Mouse (Mus musculus): Measurements from ENCODE around the gene Hacd2. TPM values are rescaled to one million over a fixed set of nuclear protein-coding genes. Genes with fewer than 3 reads are reported as not detected.

Hacd2 gene
- polyA plus RNA-seq, 1 experiment, result 70.8 TPM

GRCm38 (mm10) chr16:35154245-35154640 lies 132.0 kb downstream of the Hacd2 start:
- TF ChIP-seq CTCF (conservative IDR thresholded peaks at IDR 0.05; ENCODE audit: insufficient read depth, insufficient read length, low read depth, low read length) (no peak), POLR2A (IDR thresholded peaks at IDR 0.05; ENCODE audit: low read depth, low read length) (no peak)
- no peak overlapping the region for H3K27ac ChIP-seq (ENCODE audit: insufficient read depth, low read depth, low read length)
- WGBS, result 3% methylated on average over 29 of the region's 29 CpGs
- peak; percentile 18 for DNase-seq
- H3K36me3 ChIP-seq (ENCODE audit: control insufficient read depth, insufficient read depth, low read length), result no peaks in the 10 kb centered on the region
- H3K27me3 ChIP-seq (replicated peaks; ENCODE audit: control insufficient read depth, insufficient read depth, low read length), result peaks cover 7% of the 10 kb centered on the region
- H3K4me3 ChIP-seq (ENCODE audit: insufficient read depth, low read depth, low read length), result peak overlapping the region; percentile 38
- H3K4me1 ChIP-seq (ENCODE audit: control insufficient read depth, insufficient read depth, low read length), result no peaks in the 10 kb centered on the region

- Histone ChIP-seq H3K4me1 (ENCODE audit: control insufficient read depth, insufficient read depth, low read length) (no peaks in the 10 kb centered on the region), H3K4me3 (ENCODE audit: insufficient read depth, low read depth, low read length) (peak within 1 kb of the TSS; percentile 38), H3K27ac (ENCODE audit: insufficient read depth, low read depth, low read length) (no peak within 1 kb of the TSS), H3K36me3 (ENCODE audit: control insufficient read depth, insufficient read depth, low read length) (no peaks in the 10 kb centered on the region), H3K27me3 (replicated peaks; ENCODE audit: control insufficient read depth, insufficient read depth, low read length) (peaks cover 7% of the 10 kb centered on the region)
- peak; percentile 5 for DNase-seq
- WGBS, result 1% methylated on average over 99 of the region's 104 CpGs
- TF ChIP-seq CTCF (conservative IDR thresholded peaks at IDR 0.05; ENCODE audit: insufficient read depth, insufficient read length, low read depth, low read length), result no peak
- TF ChIP-seq POLR2A (IDR thresholded peaks at IDR 0.05; ENCODE audit: low read depth, low read length), result no peak
Observed at GRCm38 (mm10) chr16:35154641-35155390, 132.6 kb downstream of the Hacd2 start, which contains the start of gene Adcy5. Gene Adcy5, plus strand, starts transcription at chr16:35154877.

DNA sequence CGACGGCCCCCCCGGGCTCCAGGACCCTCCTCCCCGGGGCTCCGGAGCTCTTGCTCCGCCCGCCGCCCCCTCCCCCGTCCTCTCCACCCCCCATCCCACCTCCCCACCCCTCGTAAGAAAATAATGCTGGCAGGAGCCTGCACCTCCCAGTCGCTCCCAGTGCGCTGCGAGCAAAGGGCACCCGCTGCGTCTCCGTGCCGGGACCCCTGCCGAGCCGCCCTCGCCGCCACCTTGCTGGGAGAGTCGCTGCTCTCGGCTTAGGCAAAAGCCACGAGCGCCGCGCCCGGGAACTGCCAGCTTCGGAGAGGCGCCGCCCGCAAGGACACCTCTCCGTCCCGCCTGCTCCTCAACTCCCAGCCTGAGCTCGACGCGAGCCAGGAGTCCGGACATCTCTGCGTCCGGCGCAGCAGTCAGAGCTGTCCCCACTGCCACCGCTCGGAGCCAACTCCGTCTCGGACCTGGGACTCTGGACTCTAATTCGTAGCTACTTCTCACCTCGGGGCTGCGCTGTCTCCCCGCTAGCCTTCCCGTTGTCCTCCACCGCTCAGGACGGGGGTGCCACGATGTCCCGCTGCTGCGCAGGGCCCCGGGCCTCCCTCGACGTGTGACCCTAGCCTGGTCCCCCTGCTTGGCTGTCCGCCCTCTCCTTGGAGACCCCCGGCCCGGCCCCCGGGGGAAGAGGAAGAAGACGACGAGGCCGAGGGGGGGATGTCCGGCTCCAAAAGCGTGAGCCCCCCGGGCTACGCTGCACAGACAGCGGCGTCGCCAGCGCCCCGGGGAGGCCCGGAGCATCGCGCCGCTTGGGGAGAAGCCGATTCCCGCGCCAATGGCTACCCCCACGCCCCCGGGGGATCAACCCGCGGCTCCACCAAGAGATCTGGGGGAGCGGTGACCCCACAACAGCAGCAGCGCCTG lies 133.4 kb downstream of the Hacd2 start:
- peak; percentile 48 for DNase-seq
- peaks cover 7% of the 10 kb centered on the region for H3K27me3 ChIP-seq (replicated peaks; ENCODE audit: control insufficient read depth, insufficient read depth, low read length)
- no peaks in the 10 kb centered on the region for H3K4me1 ChIP-seq (ENCODE audit: control insufficient read depth, insufficient read depth, low read length)
- peak overlapping the region; percentile 38 for H3K4me3 ChIP-seq (ENCODE audit: insufficient read depth, low read depth, low read length)
- no peak for TF ChIP-seq POLR2A (IDR thresholded peaks at IDR 0.05; ENCODE audit: low read depth, low read length)
- TF ChIP-seq CTCF (conservative IDR thresholded peaks at IDR 0.05; ENCODE audit: insufficient read depth, insufficient read length, low read depth, low read length), result peak; percentile 33
- no peak overlapping the region for H3K27ac ChIP-seq (ENCODE audit: insufficient read depth, low read depth, low read length)
- H3K36me3 ChIP-seq (ENCODE audit: control insufficient read depth, insufficient read depth, low read length), result no peaks in the 10 kb centered on the region
- WGBS, result 2% methylated on average over 87 of the region's 87 CpGs

DNA sequence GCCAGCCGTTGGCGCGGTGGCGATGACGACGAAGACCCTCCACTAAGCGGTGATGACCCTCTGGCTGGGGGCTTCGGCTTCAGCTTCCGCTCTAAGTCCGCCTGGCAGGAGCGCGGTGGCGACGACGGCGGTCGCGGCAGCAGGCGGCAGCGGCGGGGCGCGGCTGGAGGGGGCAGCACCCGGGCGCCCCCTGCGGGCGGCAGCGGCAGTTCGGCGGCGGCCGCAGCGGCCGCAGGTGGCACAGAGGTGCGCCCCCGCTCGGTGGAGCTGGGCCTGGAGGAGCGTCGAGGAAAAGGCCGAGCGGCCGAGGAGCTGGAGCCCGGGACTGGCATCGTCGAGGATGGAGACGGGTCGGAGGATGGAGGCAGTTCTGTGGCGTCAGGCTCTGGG lies 134.1 kb downstream of the Hacd2 start:
- Histone ChIP-seq H3K4me1 (ENCODE audit: control insufficient read depth, insufficient read depth, low read length) (no peaks in the 10 kb centered on the region), H3K4me3 (ENCODE audit: insufficient read depth, low read depth, low read length) (peak overlapping the region; percentile 38), H3K27ac (ENCODE audit: insufficient read depth, low read depth, low read length) (no peak overlapping the region), H3K27me3 (replicated peaks; ENCODE audit: control insufficient read depth, insufficient read depth, low read length) (peaks cover 7% of the 10 kb centered on the region), H3K36me3 (ENCODE audit: control insufficient read depth, insufficient read depth, low read length) (no peaks in the 10 kb centered on the region)
- DNase-seq, result peak; percentile 43
- 7% methylated on average over 45 of the region's 48 CpGs for WGBS
- TF ChIP-seq CTCF (conservative IDR thresholded peaks at IDR 0.05; ENCODE audit: insufficient read depth, insufficient read length, low read depth, low read length), result peak; percentile 44
- TF ChIP-seq POLR2A (IDR thresholded peaks at IDR 0.05; ENCODE audit: low read depth, low read length), result no peak

DNA sequence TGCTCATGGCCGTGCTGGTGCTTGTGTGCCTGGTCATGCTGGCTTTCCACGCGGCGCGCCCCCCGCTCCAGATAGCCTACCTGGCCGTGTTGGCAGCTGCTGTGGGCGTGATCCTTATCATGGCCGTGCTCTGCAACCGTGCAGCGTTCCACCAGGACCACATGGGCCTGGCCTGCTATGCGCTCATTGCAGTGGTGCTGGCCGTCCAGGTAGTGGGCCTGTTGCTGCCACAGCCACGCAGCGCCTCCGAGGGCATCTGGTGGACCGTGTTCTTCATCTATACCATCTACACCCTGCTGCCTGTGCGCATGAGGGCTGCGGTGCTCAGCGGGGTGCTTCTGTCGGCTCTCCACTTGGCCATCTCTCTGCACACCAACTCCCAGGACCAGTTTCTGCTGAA lies 134.6 kb downstream of the Hacd2 start:
- H3K27ac ChIP-seq (ENCODE audit: insufficient read depth, low read depth, low read length), result no peak overlapping the region
- TF ChIP-seq CTCF (conservative IDR thresholded peaks at IDR 0.05; ENCODE audit: insufficient read depth, insufficient read length, low read depth, low read length) (no peak), POLR2A (IDR thresholded peaks at IDR 0.05; ENCODE audit: low read depth, low read length) (no peak)
- H3K36me3 ChIP-seq (ENCODE audit: control insufficient read depth, insufficient read depth, low read length), result no peaks in the 10 kb centered on the region
- H3K4me3 ChIP-seq (ENCODE audit: insufficient read depth, low read depth, low read length), result 0 out of 2 replicates have a peak overlapping the region, but pooled peaks have one; percentile 12
- peaks cover 7% of the 10 kb centered on the region for H3K27me3 ChIP-seq (replicated peaks; ENCODE audit: control insufficient read depth, insufficient read depth, low read length)
- no peaks in the 10 kb centered on the region for H3K4me1 ChIP-seq (ENCODE audit: control insufficient read depth, insufficient read depth, low read length)
- WGBS, result 78% methylated on average over 21 of the region's 21 CpGs
- DNase-seq, result no peak

Other genes starting within 250 kb of the Hacd2 start
- gene Adcy5, start 132.4 kb downstream of the Hacd2 start, polyA plus RNA-seq (2012; rRNA removed), result 5.7 and 7.6 TPM in 2 replicates